Mouse (Mus musculus): ENCODE data around the gene Perm1.

The Perm1 gene

DNA sequence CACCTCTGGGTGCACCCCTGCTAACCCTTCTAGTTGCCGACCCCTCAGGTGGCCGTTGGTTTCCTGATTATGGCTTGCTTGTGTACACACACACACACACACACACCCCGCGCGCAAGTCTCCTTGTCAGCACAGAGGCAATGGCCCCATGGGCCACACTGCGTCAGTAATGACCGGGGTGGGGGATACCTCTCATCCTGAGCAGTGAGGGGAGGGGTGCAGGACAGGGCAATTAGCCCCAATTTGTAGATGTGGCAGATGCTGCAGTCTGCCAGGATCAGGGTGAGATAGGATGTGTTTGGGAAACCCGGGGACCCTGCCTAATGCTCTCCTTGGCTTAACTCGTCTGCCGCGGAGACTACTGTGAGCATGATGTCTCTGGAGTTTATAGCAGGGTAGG is 33.9 kb downstream of the Perm1 start:
- no peak for DNase-seq (ENCODE audit: low spot score)

DNA sequence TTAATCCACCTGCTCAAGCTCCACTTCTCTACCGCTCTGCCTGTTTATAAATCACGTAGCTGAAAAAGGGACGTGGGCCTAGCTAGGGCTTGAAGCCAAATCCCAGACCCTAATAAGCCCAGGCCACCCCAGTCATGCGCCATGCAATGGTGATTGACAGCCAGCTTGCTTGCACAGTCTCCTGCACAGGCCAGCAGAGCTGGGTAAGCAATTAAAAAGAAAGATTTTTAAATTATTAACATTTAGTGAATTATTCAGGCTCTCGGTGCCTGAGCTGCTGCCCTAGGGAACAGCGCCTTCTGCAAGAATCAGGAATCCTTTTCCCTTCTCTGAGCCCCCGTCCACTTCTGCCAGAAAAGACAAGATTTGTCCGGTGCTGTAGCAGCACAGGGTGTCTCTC is 35.4 kb downstream of the Perm1 start:
- no peak for DNase-seq (ENCODE audit: low spot score)

DNA sequence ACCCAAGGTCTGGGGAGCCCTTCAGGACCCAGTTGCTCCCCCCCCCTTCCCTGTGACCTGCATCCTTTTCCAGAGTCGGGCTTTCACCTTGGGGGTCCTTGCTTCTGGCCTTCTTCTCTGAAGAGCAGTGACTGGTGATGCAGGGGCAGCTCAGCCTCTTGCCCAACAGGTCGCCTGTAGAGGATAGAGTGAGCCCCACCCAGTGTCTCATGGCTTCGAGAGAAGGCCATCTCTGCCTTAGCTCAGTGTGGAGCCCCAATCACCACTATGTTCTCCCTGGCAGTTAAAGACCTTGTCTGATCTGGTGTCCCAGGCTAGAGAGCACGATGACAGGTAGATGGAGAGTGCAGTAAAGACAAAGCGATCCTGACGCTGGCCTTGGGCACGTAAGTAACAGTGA is 36.5 kb downstream of the Perm1 start:
- no peak for DNase-seq (ENCODE audit: low spot score)

DNA sequence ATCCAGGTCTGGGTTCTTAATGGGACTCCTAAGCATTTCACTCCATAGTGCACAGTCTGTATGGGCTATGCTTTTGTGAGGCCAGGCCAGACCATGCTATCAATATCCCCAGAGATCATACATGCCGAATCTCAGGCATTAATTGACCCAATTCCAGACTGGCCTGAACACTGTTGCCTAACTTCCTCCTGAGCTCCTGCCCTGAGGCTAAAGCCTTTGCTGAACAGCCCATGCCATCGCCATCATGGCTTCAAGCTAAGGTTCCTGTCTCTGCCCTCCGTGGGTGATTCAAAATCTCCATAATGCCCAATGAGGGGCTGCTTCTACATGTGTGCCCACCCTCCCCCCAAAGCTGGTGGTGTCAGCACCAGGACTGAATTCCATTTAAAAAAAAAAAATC is 37.0 kb downstream of the Perm1 start:
- no peak for DNase-seq (ENCODE audit: low spot score)

DNA sequence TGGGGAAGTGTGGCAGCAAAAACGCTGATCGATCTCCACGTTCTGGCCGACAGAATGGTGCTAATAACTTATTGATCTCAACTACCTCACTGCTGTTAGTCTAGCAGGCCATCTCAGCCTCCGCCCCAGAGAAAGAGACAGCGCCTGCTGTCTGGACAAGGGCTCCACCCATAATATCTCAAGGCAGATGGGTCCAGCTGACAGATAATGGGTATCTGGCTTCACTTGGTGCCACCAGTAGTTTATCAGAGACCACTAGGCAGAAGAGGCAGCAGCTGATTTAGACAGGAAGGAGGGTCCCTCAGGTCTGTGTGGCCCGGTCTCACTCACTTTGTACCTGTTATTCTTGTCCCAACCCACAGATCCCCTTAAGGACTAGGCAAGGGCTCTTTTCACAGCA is 37.4 kb downstream of the Perm1 start:
- no peak for DNase-seq (ENCODE audit: low spot score)

DNA sequence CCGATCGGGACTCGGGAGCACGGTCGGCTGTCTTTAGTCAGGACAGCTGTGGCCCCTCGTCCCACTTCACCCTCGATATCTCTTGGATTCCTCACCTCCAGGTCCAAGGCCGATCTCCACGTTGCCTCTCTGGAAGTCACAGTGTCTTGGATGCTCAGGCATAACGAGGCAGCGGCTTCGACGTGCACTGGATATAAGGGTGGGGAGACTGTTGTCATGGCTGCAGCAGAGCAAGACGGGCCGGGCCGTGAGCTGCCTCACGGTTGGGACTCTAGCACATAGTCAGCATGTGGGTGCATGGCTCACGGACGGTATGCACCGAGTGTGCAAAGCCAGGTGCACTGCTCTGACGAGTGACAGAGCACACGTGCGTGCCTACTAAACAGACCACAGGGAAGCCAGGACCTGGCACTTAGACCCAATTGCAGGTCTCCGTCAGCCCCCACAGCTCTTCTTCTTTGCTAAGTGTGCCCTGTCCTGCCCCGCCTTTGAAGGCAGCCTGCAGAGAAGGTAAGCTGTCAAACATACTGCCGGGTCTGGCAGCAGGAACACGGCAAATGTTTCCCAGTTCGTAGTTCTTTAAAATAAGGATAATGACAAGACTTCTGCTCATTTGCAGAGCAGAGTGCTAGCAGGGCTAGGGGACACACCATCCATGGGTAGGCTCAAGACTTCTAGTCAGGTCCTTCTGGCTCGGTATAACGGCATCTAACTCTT is 38.9 kb downstream of the Perm1 start:
- DNase-seq (ENCODE audit: low spot score): no peak

DNA sequence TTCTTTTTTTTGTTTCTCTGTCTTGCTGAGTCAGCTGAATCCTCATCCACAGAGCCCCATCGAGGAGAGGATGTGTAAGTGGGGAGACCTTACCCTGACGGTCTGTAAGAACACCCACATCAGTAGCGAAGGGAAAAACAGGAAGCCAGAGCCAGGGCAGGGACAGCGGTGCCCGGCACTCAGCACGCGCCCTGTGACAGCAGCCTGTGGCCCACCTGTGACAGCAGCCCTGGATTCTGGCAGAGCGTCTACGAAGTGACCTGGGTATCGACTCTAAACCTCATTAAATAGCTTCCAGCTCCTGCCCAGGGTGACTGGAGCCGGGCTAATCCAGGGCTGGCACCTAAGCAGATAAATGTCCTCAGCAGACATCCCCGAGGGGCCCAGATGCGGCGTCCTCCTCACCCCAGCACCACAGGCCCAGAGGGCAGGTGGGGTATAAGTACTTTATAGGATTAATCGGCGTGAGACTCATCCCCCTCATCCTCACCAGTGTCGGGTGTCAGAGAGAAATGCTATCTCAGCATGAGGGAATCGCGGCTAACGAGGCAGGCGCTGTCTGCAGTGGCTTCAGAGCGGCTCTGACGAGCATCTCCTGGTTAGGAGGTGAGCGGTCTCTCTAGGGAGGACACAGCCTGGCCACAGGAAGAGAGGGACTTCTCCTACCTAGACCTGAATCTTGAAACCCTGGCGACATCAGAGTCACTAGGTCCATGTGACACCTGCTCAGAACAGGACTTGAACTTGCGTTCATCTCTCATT is 39.6 kb downstream of the Perm1 start, which contains the start of gene Samd11:
Gene Samd11 (minus strand): TSS at position 580 of the 762 bp plus-strand sequence.
- no peak for DNase-seq (ENCODE audit: low spot score)

Measured in yolk sac, embryonic 10.5 days (tissue).